Mouse (Mus musculus): Measurements from ENCODE around the gene Gm20532.

GRCm38 (mm10) chr2:26614903-26615302, 28.5 kb downstream of the Gm20532 start:
- TF ChIP-seq CTCF (IDR thresholded peaks at IDR 0.05; ENCODE audit: borderline replicate concordance, insufficient read depth, low read length) = no peak
- no peak for TF ChIP-seq POLR2A (IDR thresholded peaks at IDR 0.05; ENCODE audit: low read depth, low read length)

All from embryonic fibroblast, embryonic 13.5 days (primary cell).